Mouse (Mus musculus): Measurements from ENCODE around the gene Slc27a2.

Gene Slc27a2

DNA sequence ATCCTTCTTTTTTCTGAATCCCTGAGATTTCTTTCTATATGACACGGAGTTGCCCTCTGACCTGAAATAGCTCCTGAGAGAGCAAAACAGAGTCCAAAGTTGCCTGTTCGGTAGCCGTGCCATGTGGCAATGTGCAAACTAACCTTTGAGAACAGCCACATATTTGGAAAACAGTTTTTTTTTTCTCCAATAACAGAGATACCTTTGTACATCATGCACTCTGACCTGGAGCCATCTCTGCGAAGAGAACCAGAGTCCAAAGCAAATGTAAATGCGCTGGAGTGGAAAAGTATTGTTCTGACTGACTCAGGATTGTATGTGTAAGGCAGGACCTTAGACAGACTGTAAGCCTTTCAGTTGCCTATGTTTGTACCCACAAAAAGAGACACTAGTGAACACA lies 3.3 kb downstream of the Slc27a2 start:
- no peak for DNase-seq (ENCODE audit: low spot score)

DNA sequence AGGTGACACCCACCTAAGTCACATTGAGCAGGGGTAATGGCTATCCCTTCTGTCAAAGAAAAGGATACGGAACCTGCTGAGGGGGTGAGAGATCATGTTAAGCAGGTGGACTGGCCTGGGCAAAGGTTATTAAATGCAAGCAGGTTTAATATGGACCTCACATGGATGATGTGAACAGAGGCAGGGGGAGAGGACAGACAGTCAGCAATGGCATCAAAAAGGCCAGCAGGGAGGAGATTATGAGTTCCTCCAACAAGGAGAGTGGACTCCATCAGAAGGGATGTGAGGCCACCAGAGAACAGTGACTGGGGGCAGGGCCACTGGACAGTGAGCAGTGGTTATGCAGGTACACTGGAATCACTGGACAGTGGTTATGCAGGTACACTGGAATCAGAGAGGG lies 7.9 kb downstream of the Slc27a2 start:
- no peak for DNase-seq (ENCODE audit: low spot score)

DNA sequence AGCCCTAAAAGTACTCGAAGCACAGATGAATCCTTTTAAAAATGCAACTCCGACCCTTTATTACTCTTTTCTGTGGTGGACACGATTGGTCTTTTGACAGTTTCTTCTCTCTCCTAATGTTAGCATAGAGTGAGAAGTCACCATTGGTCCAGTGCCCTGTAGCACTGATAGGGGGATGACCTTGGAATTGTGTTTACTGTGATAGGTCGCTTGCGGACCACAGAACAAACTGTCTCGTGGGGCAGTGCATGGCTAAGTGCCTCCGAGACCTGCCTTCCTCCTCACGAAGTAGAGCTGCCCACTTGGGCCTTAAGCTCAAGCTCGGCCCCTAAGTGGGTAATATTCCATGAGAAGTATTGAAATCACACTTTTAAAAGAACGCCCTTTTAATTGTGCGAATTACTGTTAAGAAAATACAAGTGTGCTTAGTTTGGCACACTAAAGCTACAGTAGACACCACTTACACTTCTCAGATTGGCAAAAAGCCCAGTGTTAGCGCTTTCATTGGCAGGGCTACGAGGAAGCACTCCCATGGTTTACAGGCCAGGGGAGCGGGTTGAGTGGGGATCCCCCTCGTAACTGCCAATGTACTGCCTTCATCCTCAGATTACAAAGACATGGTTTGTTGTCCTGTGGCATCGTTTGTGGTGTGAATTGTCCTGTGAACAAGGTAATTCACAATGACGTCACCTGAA lies 11.4 kb downstream of the Slc27a2 start:
- no peak for DNase-seq (ENCODE audit: low spot score)

DNA sequence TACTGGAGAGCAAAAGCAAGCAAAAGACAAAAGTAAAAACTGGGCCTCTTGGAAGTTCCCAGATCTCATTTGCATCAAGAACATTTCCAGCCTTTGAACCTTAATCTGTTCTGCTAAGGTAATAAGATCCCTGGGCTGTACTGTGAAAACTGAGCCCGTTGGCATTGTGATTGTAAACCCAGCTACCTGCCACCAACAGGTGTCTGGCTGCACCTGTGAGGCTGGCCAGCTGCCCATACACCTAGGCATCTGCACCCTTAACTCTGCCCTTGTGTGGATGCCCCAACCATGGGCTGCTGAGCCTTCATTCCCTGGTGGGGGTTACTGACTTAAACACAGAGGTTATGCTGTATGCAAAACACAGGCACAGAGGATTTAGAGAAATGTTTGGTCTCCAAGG lies 20.0 kb downstream of the Slc27a2 start:
- DNase-seq (ENCODE audit: low spot score) = no peak

DNA sequence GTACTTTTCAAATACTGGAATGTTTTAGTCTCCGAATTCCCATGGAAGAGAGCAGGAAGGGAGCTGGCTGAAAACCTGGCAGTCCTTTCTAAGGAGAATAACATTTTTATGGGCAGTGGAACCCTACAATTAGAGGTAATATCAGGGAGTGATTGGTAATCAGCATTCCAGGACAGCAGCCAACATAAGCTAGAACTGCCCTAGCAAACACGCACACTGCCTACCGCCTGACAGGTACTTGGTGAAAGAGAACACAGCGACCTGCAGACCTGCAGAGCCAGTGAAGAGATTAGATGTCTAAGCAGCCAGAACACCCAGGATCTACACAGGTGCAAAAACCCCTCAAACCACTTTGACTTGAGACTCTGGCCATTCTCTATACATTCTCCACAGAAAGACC lies 20.5 kb downstream of the Slc27a2 start:
- DNase-seq (ENCODE audit: low spot score) = no peak

DNA sequence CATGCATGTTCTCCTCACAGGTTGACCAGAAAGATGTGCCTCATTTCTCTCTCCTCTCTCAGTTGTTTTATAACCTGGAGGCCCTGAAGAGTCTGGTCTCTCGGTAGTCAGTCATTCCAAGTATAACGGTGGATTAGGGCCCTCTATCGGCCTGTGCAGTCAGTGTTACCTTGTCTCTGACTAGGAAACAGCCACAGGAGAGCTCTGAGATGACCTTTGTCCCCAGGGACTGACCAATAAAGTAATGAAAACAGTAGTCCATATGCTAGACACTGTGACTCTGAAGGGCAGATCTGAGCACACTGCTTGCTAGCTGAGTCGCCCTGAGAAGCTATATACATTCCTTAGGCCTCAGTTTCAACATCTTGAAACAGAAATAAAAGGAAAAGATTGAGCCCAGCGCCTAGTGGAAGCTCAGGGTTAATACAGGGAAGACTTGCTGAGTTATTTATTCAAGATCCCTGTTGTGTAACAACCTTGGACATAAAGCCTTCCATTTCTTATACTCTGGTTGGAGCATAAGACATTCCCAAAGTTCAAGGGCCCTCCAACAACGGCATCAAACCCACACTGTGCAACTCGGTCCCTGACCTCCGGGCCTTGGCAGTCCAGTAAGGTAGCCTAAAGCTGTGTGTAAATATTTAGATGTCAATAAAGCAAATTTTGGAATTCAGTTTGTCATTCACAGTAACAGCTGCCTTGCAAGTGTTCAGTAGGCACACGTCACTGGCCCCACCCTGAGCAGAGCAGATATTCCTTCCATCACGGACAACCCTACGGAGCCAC lies 23.4 kb downstream of the Slc27a2 start:
- no peak for DNase-seq (ENCODE audit: low spot score)

DNA sequence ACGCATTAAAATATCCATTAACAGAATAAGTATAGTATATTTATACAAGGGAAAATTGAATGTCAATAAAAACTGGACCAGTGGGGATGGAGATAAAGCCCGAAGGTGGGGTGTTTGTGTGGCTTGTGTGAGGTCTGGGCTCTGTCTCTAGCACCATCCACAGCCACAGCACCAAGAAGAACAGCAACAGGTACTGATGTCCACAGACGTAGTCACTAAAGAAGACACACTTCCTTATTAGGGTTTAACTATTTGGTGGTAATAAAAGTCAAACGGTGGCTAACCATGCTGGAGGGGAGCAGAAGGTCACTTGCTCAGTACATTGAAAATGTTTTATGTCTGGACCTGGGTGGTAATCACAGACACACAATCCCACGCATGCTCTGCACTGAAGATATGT lies 25.2 kb downstream of the Slc27a2 start:
- no peak for DNase-seq (ENCODE audit: low spot score)

DNA sequence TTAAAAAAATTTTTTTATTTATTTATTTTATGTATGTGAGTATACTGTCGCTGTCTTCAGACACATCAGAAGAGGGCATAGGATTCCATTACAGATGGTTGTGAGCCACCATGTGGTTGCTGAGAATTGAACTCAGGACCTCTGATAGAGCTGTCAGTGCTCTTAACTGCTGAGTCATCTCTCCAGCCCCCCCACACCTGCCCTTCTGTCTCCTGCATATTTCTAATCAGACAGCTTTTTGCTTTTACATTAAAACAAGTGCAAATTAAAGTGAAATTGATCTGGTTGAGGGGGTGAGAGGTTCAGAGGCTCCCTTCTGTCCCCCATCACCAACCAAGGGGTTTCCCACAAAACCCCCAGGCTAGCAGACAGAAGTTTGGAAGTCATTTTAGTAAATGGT lies 27.1 kb downstream of the Slc27a2 start:
- no peak for DNase-seq (ENCODE audit: low spot score)

DNA sequence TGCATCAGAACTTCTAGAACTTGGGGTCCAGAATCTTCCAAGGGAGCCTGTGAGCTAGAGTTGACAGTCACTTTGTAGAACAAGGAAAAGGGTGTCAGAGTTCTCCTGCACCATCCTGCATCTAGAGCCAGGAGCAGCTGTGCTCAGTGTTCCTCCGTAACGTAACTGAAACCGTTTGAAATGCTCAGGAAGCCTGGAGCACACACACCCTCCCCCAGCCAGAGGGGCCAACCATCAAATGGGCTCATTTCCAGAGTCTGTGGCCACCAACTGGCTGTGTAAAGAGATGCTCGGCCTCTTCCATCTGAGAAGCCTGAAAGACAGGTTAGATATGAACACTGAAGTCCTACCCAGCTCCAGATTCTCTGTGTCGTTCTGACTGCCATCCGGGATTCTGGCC lies 31.8 kb downstream of the Slc27a2 start:
- no peak for DNase-seq (ENCODE audit: low spot score)

DNA sequence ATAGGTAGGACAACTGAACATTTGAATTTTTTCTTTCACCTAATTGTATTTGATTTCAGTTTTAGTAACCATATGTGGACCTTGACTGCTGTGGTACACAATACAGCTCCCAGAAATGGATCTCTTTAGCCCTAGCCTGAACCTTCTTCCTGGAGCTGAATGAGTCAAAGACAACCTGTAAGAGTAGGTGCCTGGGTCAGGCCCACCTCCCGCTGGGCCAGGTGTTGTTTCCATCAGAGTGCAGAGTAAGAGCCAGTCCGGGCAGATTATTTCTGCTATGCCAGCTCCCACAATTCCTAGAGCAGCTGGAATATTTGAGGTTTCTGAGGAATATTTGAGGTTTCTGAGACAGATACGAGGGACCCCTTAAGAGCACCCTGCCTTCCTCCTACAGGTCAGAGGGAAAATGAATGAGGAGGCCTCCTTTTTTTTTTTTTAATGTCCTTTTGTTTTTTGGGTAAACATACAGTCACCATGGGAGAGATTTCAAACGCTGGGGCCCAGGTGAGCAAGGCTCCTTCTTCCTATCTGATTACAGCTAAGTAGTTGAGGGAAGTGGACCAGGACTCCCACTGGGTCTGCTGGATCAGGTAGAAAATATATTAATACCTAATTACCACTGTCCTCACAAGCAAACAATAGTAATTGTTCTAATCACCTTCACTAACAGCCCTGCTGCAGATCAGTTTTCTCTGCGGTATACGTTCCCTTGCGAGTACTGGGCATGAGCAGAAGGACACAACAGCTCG lies 32.6 kb downstream of the Slc27a2 start:
- DNase-seq (ENCODE audit: low spot score) = no peak

DNA sequence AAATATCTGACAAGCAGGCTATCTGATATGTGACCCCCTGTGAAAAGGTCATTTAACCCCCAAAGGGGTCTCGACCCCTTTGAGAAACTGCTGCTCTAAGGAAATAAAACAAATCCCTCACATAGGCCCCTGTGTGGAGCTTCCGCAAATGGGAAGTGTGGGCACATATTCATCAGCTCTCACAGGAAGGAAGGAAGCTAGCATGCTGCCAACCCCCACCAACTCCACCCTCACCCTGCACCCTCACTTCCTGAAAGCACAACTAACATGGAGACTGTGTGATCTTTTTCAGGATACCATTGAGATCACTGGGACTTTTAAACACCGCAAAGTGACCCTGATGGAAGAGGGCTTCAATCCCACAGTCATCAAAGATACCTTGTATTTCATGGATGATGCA lies 35.3 kb downstream of the Slc27a2 start:
- DNase-seq (ENCODE audit: low spot score) = no peak

DNA sequence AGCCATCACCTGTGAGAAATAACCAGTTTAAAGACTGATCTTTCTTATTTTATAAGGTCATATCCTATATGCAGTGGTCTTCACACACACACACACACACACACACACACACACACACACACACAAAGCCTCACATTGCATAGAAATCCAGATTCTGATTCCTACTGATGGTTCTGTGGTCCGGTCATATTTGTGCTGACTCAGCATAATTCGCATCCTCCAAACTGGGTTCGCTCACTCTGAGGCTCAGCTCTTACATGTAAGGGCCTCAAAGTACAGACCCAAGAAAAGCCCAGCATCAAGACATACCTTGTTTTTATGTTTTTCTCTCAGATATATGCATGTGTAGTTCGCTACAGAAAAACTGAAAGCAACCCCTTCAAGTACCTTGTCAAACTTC lies 39.1 kb downstream of the Slc27a2 start:
- DNase-seq (ENCODE audit: low spot score) = no peak

DNA sequence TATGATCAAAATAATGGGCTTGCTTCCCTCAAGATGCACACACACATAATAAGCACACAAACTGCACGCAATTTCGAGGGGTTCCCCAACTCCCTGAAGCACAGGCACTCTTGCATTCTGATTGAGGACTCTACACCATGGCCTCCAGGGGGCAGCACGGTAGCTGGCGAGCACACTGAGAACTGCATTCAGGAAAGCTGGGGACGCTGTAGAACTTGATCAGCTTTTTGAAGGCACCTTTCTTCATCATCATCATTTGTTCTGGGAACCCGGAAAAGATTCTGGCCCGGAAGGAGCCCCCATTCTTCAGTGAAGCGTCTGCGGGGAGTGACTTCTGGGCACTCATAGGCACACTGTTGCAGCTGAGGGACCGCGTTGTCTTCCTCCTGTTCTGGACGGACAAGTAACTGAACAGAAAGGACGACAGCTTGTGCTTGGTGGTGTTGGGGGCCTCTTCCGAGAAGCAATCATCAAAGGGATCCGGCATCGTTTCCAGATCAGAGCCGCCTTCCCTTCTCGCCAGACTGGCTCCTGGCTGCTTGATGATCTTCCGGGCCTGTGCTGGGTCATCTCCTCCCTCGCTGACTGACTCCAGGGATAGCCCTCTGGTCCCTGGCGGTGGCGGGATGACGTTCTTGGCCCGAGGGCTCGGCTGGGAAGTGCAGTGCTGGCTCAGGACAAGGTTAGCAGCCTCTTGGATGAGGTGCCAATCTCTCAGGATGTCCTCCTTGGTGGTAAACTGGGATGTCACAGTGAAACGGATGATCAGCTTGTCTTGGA lies 41.8 kb downstream of the Slc27a2 start:
- peak; percentile 86 for DNase-seq (ENCODE audit: low spot score)

DNA sequence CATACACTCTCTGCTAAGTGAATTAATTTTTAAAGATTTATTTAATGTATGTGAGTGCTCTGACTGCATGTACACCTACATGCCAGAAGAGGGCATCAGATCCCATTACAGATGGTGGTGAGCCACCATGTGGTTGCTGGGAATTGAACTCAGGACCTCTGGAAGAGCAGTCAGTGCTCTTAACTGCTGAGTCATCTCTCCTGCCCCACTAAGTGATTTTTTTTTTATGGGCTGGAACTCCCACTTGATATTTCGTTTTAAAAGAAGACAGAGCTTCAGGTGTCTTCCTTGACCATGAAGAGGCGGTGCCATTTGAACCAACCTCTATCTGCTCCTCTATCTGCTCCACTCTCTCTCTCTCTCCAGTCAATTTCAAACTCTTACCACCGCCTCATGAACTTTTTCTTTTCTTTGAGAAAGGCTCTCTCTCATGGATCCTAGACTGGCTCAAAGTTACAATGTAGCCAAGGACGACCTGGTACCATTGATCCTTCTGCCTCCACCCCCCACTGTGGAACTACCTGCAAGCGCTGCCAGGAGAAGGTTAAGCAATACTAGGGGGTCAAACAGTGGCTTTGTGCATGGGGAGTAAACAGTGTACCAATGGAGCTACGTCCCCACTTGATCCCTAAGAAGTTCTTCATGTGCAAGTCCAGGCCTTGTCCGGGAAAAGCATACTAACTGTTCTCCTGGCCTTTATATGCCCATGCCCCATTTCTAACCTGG lies 44.3 kb downstream of the Slc27a2 start:
- no peak for DNase-seq (ENCODE audit: low spot score)

DNA sequence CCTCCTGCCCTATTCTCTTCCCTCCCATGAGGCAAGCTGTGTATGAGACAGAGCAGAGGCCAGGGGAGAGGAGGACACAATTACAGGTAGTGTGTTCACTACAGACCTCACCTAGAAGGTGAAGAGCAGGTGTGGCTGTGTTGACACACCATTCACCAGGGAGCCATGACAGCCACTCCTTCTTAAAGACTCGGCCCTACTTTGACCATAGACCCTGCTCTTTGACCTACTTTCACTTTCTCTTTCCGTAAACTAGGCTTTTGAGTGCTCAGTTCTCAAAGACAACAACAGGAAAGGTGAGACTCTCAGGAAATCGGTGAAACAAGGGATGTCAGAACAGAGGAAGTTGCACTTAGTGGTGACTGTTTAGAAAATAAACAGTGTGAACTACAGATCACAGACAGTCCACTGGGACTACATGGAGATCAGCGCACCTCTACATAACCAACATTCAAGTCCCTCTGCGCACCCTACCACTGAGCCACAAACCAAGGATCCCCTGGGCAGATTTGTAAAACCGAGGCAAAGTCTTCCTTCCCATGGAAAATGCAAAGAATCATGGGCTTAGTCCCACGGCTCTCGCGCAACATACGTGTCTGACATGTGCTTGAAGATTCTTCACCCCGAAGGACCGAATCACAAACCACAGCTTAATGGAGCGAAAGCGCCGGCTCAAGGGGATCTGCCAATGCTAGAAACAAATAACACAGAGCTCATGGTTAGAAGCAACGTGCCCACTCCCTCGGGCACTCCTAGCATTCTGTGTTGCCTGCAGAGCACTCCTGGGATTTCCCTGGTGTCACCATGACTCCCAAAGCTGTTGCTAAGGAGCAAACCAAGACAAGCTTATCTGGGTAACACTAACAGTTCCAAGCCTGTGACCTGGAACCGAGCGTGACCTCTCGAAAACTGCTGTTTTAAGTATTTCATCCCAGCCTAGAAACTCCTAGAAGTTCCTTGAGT lies 45.4 kb downstream of the Slc27a2 start:
- no peak for DNase-seq (ENCODE audit: low spot score)

DNA sequence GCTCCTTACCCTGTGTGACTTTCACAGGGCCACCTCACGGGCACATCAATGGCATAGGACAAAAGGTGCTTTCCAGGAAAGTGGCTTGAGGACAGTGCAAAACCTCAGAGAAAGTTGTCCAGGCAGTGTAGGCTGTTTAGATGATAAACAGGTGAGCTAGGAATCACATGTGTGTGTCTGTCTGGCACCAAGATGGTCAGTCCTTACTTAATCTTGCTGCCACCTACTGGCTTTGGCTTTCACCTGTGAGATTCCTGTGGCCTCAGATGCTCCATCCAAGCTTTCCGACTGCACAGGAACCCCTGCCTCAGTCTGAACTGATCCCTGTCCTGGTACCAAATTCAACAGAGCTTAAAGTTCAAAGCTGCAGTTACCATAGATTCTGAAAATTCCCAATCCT lies 46.2 kb downstream of the Slc27a2 start:
- DNase-seq (ENCODE audit: low spot score) = no peak

DNA sequence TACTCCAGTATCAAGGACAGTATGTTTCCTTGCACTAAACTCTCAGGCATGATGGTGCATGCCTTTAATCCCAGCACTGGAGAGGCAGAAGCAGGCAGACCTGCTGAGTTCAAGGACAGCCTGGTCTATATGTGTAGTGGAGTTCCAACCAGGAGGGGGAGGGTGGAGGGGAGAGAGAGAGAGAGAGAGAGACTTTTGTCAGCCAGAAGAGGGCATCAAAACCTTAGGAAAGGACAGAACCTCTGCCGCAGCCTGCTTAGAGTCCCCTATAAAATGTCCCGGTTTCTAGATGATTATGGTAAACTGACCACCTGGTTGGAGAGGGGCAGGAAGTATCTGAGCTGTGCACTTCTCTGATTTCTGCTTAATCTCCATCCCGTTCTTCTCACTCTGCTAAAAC lies 46.8 kb downstream of the Slc27a2 start:
- DNase-seq (ENCODE audit: low spot score) = no peak

DNA sequence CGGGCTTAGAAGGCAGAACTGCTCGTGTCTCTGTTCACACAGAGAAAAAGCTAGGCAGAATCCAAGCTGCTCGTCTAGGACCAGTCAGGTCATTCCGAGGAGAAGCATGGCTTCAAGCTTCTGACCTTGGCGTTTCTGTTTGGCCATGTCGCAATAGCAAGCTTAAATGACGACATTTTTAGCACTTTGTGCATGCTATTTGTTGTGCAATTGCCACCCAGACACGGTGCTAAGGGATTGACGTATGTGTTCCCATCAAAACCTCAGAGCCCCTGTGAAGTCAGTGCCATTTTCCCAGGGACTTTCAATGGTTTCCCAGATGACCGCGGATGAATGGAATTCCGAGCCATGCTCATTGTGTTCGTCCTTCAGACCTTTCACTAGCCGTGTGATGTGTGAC lies 48.3 kb downstream of the Slc27a2 start:
- DNase-seq (ENCODE audit: low spot score) = no peak

DNA sequence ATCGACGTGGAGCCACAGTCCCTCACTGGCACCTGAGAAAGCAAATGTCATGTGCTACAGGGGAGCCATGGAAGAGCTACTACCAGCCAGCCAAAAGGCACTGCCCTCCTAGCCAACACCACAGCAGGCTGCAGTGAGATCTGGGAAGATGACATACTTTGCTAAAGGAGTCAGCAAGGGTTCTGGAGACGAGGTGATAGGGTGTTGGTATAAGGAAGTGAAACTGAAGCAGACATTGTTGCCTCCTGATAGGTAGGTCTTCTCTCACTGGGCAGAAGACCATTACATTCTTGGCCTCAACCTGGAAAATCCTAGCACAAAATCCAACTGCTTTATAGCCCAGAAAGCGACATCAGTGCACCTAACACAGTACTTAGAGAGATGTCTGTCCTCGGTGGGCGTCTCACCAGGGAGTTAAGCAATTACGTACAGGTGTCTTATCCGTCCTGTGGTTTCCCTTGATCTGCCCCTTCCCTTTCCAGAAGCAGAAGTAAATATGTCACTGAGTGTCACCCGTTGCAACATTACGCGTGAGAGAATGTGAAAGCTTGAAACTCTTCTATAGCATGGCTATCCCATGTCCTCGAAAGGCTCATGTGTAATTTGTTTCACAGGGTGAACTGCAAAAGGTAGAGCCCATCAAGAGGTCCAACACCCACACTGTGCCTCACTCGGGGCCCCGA lies 49.9 kb downstream of the Slc27a2 start:
- DNase-seq (ENCODE audit: low spot score) = no peak
